Mouse (Mus musculus) hindbrain, embryonic 14.5 days (tissue): ENCODE results near the gene Hbq1a. TPM values are rescaled to one million over a fixed set of nuclear protein-coding genes. Genes with fewer than 3 reads are reported as not detected.

Experiments
- ATAC-seq: fragments of 200-750 bp; cut with Nextera tagmentation; 2 replicates; pipeline ENCODE4 v1.8.0; 2017; ENCODE audit warnings: moderate number of reproducible peaks, mild to moderate bottlenecking, moderate TSS enrichment, moderate library complexity; ENCODE audit not compliant: low FRiP score
- DNase-seq: peaks from one replicate; pipeline ENCODE4 v3.0.0-alpha.2; 2015; ENCODE audit warnings: low spot score
- H3K27ac ChIP-seq: fragments of 300-500 bp; sonication (generic); 2 replicates; pipeline ENCODE4 v1.5.1; 2014; ENCODE audit warnings: mild to moderate bottlenecking, moderate library complexity
- H3K27me3 ChIP-seq: fragments of 300-500 bp; sonication (generic); 2 replicates; pipeline ENCODE4 v1.6.1; 2014; ENCODE audit warnings: mild to moderate bottlenecking, low read length, mixed read lengths; ENCODE audit not compliant: control insufficient read depth, insufficient read depth
- H3K36me3 ChIP-seq: fragments of 300-500 bp; sonication (generic); replicated peaks from 2 replicates; pipeline ENCODE4 v1.6.1; 2014; ENCODE audit not compliant: control insufficient read depth, insufficient read depth
- H3K4me1 ChIP-seq: fragments of 300-500 bp; sonication (generic); replicated peaks from 2 replicates; pipeline ENCODE4 v1.6.1; 2014; ENCODE audit warnings: antibody characterized with exemption, low read length, mixed read lengths; ENCODE audit not compliant: control insufficient read depth, insufficient read depth
- H3K4me2 ChIP-seq: fragments of 300-500 bp; sonication (generic); replicated peaks from 2 replicates; pipeline ENCODE4 v1.6.1; 2014; ENCODE audit warnings: mild to moderate bottlenecking, moderate library complexity
- H3K4me3 ChIP-seq: fragments of 300-500 bp; sonication (generic); replicated peaks from 2 replicates; pipeline ENCODE4 v1.5.1; 2014; ENCODE audit warnings: mild to moderate bottlenecking, low read length
- H3K9ac ChIP-seq: fragments of 300-500 bp; sonication (generic); 2 replicates; pipeline ENCODE4 v1.6.1; 2014
- H3K9me3 ChIP-seq: fragments of 300-500 bp; sonication (generic); 2 replicates; pipeline ENCODE4 v1.6.1; 2016; ENCODE audit warnings: low read length; ENCODE audit not compliant: control insufficient read depth
- WGBS: fragments of 180-500 bp; shearing (Covaris S2); extraction: QIAGEN DNeasy Blood & Tissue Kit; methylation state at CpG from one replicate; pipeline ENCODE4 v1.1.7; 2014; 5-methylcytosine and 5-hydroxymethylcytosine counted together
- polyA plus RNA-seq: library from polyadenylated mRNA; unstranded; fragments of >200 nt; fragmentation: Nextera tagmentation; extraction: Ambion mirVana; gene quantifications from 2 replicates; pipeline ENCODE4 v1.2.1, GENCODE M21; 2014

Hbq1a gene
- polyA plus RNA-seq, 1 experiment from 2014 or later: 0.96 TPM

DNA sequence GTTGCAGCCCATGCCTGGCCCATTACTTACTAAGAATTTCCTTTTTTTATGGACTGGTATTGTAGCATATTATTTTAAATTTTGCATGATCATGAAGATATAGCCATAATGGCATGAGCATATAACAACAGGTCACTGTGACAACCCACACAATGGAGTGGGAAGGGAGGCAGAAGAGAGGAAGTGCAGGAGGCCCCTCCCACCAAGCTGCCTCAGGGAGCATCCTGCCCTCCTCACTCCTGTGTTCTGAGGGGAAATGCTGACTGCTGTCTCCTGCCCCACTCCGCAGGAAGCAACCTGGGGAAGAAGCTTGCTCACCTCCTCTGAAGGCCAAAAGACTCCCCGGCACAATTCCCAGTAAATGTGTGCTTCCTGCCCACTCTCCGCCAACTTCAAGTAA is 10.1 kb downstream of the Hbq1a start:
- Histone ChIP-seq H3K4me1 (no peaks in the 10 kb centered on the region), H3K4me3 (no peak overlapping the region), H3K27me3 (no peaks in the 10 kb centered on the region), H3K27ac (no peak overlapping the region), H3K4me2 (no peak overlapping the region), H3K9me3 (no peaks in the 10 kb centered on the region), H3K9ac (no peak overlapping the region), H3K36me3 (no peaks in the 10 kb centered on the region)
- 82% methylated on average over 3 of the region's 3 CpGs for WGBS
- ATAC-seq (no peak), DNase-seq (no peak)

DNA sequence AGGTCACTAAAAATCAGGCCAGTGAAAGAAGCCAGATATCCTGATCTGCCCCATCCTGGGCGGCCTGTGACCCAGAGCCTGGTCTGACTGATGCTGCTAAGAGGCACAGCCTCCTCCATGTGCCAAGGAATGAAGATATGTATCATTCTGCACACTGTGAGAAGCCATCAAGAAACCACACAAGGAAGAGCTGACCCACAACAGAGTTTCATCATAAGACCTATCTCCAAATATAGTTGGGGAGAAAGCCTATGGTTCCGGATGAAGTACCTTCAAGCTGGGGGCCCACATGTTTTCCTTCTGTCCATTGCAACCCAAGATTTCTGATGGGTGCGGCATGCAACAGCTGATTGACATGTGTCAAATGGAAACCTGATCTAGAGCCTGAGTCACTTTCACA is 16.1 kb downstream of the Hbq1a start:
- H3K36me3 ChIP-seq: no peaks in the 10 kb centered on the region
- no peaks in the 10 kb centered on the region for H3K27me3 ChIP-seq
- no peak overlapping the region for H3K4me3 ChIP-seq
- no peak for DNase-seq
- ATAC-seq: no peak
- no peak overlapping the region for H3K9ac ChIP-seq
- H3K4me2 ChIP-seq: no peak overlapping the region
- H3K27ac ChIP-seq: no peak overlapping the region
- no peaks in the 10 kb centered on the region for H3K4me1 ChIP-seq
- no peaks in the 10 kb centered on the region for H3K9me3 ChIP-seq
- WGBS: 87% methylated on average over 3 of the region's 3 CpGs

DNA sequence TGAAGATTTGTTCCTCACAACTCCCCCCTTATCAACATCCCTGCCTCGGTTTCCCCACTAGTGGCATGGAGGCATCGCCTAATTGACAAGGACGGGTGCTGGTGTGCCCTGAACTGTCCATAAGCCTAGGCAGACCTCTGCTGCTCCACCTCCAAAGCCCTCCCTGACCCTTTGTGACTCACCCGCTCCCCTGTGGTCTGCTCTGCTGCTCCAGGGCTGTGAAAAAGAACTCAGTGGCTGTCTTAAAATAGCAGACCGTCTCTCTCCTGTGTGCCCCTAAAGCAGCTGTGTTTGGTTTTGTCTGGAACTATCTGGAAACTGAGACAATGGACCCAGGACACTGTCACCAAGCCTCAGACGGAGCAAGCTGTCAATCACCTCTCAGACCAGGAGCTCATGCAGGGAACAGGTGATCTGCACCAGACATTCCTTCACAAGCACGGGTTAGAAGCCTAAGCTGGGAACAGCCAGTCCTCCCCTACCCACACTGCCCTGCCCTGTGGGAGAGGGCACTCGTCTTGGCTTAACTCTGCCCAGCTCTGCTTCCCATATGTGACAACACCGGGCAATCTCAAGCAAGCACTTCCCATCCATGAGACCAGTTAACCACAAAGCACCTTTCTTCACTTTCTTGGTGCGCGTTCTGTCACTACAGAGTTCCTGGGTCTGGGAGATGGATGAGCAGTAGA is 20.8 kb downstream of the Hbq1a start:
- H3K9ac ChIP-seq: no peak overlapping the region

DNA sequence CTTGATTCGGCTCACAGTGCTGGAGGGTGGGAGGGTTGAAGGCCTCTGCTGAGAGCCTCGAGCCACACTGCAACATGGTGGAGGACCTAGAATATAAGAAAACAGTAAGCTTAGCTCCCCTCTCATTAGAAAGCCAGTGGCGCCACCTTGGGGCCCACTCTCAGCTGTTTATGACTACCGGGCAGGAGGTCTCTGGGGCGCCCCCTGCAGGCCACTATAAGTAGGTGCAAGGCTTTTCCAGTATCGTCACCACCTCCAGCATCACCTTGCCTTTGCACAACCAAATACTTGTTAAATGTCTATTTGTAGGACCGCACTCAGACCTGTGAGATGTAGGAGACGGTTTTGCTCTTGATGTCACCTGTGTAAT is 21.3 kb downstream of the Hbq1a start:
- Histone ChIP-seq H3K36me3 (no peaks in the 10 kb centered on the region), H3K9ac (no peak overlapping the region), H3K27me3 (no peaks in the 10 kb centered on the region), H3K4me3 (no peak overlapping the region), H3K9me3 (no peaks in the 10 kb centered on the region), H3K4me2 (no peak overlapping the region), H3K4me1 (no peaks in the 10 kb centered on the region), H3K27ac (no peak overlapping the region)
- ATAC-seq (no peak), DNase-seq (peak; percentile 40)
- 40% methylated on average over 8 of the region's 8 CpGs for WGBS

More for the DNA sequence above, 20.8 kb downstream of the Hbq1a start:
- no peak overlapping the region for H3K4me3 ChIP-seq
- no peak overlapping the region for H3K4me2 ChIP-seq
- no peaks in the 10 kb centered on the region for H3K27me3 ChIP-seq
- no peaks in the 10 kb centered on the region for H3K36me3 ChIP-seq
- DNase-seq (no peak), ATAC-seq (no peak)
- WGBS: 66% methylated on average over 11 of the region's 11 CpGs
- H3K9me3 ChIP-seq: no peaks in the 10 kb centered on the region
- no peak overlapping the region for H3K27ac ChIP-seq
- no peaks in the 10 kb centered on the region for H3K4me1 ChIP-seq

DNA sequence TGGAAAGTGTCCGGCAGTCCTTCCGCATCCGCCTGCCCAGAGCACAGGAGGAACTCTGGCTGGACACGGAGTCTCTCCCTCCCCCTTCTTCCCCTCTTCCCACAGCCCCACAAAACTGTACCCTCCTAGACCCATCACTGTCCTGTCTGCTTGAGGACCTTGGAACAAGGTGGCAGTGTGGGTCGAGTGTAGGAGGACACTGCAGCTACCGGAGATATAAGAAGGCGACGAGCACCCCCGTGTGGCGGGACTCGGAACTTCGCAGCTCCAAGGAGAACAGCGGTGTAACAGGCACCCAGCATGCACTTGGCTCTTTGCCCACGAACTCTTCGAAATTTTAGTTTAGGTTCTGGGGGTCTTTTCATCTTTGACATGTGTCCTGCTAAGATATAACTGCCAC is 24.7 kb downstream of the Hbq1a start:
- no peaks in the 10 kb centered on the region for H3K36me3 ChIP-seq
- H3K4me1 ChIP-seq: no peaks in the 10 kb centered on the region
- peak overlapping the region; percentile 27; the same call in 1 of the 2 replicates for H3K4me2 ChIP-seq
- H3K27ac ChIP-seq: no peak overlapping the region
- no peaks in the 10 kb centered on the region for H3K27me3 ChIP-seq
- H3K9ac ChIP-seq: no peak overlapping the region
- no peak overlapping the region for H3K4me3 ChIP-seq
- 13% methylated on average over 15 of the region's 15 CpGs for WGBS
- DNase-seq (peak; percentile 92), ATAC-seq (peak; percentile 92)
- no peaks in the 10 kb centered on the region for H3K9me3 ChIP-seq

DNA sequence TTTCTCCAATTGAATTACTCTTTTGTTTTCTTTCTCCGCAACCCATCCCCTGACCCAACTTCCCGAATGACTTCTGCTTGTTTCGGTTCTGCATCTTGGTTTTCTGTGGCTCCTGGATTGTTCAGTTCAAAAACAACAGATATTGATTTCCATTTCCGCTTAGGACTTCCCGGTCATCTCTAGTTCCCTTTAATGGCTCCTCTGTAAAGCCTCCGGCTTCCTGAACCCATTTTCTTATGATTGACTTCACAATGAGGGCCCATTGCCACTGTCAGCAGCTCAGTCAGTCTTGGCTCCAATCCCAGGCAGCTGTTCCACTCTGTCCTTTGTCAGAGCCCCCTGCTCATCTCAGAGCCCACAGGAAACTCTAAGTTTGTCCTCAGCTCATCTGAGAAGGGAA is 31.2 kb downstream of the Hbq1a start:
- Histone ChIP-seq H3K9ac (no peak overlapping the region), H3K36me3 (no peaks in the 10 kb centered on the region), H3K27ac (peak overlapping the region; percentile 1; the same call in 1 of the 2 replicates), H3K4me1 (no peaks in the 10 kb centered on the region; the same call in 1 of the 2 replicates), H3K4me2 (no peak overlapping the region), H3K9me3 (no peaks in the 10 kb centered on the region), H3K27me3 (no peaks in the 10 kb centered on the region), H3K4me3 (no peak overlapping the region)
- peak; percentile 52 for DNase-seq
- WGBS: 39% methylated on average over 6 of the region's 6 CpGs
- no peak for ATAC-seq

DNA sequence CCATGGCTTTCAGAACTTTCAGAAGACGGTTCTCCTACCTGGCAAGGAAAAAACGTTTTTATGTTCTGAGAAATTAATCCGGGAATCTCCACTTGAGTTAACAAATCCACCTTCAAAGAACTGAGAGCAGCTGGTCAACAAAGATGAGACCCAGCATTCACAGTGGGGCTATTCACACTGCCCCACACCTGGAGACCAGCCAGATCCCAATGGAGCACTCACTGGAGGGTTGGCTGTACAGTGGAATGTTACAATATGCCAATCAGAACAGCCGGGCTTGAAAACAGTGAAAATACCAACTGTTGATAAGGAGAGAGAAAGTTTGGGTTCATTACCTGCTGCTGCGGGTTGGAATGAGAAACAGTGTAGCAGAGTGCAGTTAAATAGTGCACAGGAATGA is 32.0 kb downstream of the Hbq1a start:
- ATAC-seq (no peak), DNase-seq (no peak)
- no peak overlapping the region for H3K4me2 ChIP-seq
- H3K4me1 ChIP-seq: no peaks in the 10 kb centered on the region; the same call in 1 of the 2 replicates
- H3K9me3 ChIP-seq: peaks cover 2% of the 10 kb centered on the region; the same call in 1 of the 2 replicates
- 72% methylated on average over 5 of the region's 5 CpGs for WGBS
- H3K27me3 ChIP-seq: no peaks in the 10 kb centered on the region
- no peak overlapping the region for H3K9ac ChIP-seq
- no peak overlapping the region for H3K4me3 ChIP-seq
- H3K36me3 ChIP-seq: no peaks in the 10 kb centered on the region
- H3K27ac ChIP-seq: no peak overlapping the region

DNA sequence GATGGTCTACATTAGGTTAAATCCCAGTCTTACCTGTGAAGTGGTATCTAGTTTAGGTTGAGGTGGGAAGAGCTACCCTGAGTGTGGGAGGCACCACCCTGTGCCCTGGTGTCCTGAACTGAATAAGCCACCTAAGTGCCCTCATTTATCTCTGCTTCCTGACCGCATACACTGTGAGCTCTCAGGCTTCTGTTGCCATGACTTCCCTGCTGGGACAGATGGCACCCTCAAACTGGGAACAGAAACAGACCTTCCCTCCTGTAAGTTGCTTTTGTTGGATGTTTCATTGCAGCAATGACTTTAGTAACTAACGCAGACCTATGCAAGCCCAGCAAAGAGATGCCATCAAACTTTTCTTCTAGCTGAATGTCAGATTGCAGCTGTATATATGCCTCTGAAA is 33.4 kb downstream of the Hbq1a start:
- Histone ChIP-seq H3K36me3 (no peaks in the 10 kb centered on the region), H3K4me3 (no peak overlapping the region), H3K9me3 (peaks cover 5% of the 10 kb centered on the region; the same call in 1 of the 2 replicates), H3K9ac (no peak overlapping the region), H3K27ac (no peak overlapping the region), H3K4me1 (no peaks in the 10 kb centered on the region; the same call in 1 of the 2 replicates), H3K4me2 (no peak overlapping the region), H3K27me3 (no peaks in the 10 kb centered on the region)
- WGBS: 75% methylated on average over 2 of the region's 2 CpGs
- DNase-seq (no peak), ATAC-seq (no peak)

DNA sequence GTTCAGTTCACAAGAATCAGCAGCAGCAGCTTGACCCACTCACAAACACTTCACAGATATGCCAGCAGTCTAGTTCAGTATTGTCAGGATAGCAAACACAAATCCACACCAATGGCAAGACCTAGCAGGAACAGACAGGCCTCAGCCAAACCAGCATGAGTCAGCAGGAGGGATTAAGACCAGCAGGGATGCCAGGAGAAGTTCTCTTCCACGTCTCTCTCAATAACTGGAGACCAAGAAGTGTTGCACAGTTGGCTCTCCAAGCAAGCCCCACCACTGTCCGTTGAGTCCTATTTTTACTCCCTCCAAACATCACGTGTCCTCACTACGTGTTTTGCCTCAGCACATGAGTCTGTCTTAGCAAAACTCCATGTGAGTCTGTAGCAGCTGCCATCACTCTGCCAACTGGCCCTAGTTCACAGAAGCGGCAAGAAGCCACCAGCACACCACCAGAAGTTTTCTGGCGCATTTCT is 36.6 kb downstream of the Hbq1a start:
- 91% methylated on average over 6 of the region's 6 CpGs for WGBS
- ATAC-seq (no peak), DNase-seq (no peak)

More for the DNA sequence above, 36.6 kb downstream of the Hbq1a start:
- H3K9me3 ChIP-seq: peaks cover 5% of the 10 kb centered on the region; the same call in 1 of the 2 replicates
- no peaks in the 10 kb centered on the region for H3K36me3 ChIP-seq
- no peaks in the 10 kb centered on the region for H3K4me1 ChIP-seq
- no peak overlapping the region for H3K4me2 ChIP-seq
- H3K27me3 ChIP-seq: no peaks in the 10 kb centered on the region
- no peak overlapping the region for H3K27ac ChIP-seq
- no peak overlapping the region for H3K4me3 ChIP-seq
- no peak overlapping the region for H3K9ac ChIP-seq
